Comparison of ENCODE assay signal across 20 mouse cellular contexts in genomic region chr10:82046603-82047002, GRCm38 (mm10). TPM values are rescaled to one million over a fixed set of nuclear protein-coding genes. Genes with fewer than 3 reads are reported as not detected.
"Had no signal": no experiment of that assay in that cellular context is flagged by ENCODE, and none has a peak within 500 bp of the region (broad histone marks: within the 10 kb centered on the region; RNA-seq: fewer than 3 reads in every experiment).

No protein-coding gene starts in this region.

- H3K27me3 ChIP-seq: kidney, embryonic 15.5 days; limb, embryonic 13.5 days; liver, embryonic 13.5 days; stomach, embryonic 15.5 days had no signal

- ATAC-seq: liver, postnatal 0 days; lung, postnatal 0 days had no signal

- H3K4me3 ChIP-seq: limb, embryonic 10.5 days; liver, embryonic 13.5 days; stomach, embryonic 15.5 days had no signal

- DNase-seq: kidney, adult 11 months; kidney, adult 8-10 months; kidney, postnatal 14 days; kidney, postnatal 4 days; liver; liver, embryonic 13.5 days; liver, postnatal 0 days; lung, embryonic 14.5 days; midbrain, embryonic 14.5 days; right cerebral cortex, adult 18-20 months; right cerebral cortex, postnatal 14 days; right cerebral cortex, postnatal 4 days; spleen, adult 18-20 months; thymus, postnatal 36 days had no signal

- H3K4me1 ChIP-seq: limb, embryonic 13.5 days; stomach, embryonic 15.5 days had no signal

RNA-seq across cellular contexts. Expression of gene BC024063, which starts 36.5 kb away (rescaled TPM):
- total RNA-seq: megakaryocyte-erythroid progenitor cell, adult 5-6 weeks had no signal
